Mouse (Mus musculus): ENCODE data around the gene Nars2.
"Not testable (repeated sequence)": the region's sequence is repeated elsewhere in the genome, so short reads cannot be mapped to it uniquely, and the experiment has no call there.

The Nars2 gene

DNA sequence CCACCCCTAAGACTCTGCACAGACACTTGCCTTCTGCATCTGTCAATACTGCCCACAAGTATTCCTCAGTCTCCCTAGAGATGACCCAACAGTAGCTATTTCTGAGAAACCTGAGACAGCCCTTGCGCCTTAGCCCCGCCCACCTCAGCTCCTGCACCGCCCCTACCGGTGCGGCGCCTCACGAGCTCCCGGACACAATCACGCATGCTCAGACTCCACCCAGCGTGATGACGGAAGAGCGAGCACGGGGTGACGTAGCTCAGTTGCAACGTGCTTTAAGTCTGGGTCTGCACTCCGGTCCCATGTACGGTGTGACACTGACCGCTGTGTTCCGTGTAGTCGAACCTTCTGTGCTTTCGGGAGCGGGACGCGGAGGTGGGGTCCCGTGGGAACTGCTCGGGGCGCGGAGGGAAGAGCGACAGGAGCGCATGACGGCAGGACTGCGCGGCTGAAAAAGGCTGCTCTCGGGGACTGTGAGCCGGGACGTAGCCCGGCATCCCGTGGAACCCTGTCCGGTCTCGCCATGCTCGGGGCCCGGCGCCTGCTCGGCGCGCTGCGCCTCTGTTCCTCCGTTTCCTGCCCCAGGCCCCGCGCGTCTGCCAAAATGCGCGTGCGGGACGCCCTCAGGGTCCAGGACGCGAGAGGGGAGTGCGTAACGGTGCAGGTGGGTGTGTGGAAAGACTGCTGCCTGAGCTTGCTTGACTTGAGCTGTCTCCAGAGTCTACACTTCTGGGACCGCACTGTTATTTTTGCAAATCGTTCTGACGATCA, at the start of gene Nars2:
Gene Nars2 (plus strand): TSS at position 225 of the 771 bp plus-strand sequence.
- DNase-seq (ENCODE audit: low spot score) = peak; percentile 58

DNA sequence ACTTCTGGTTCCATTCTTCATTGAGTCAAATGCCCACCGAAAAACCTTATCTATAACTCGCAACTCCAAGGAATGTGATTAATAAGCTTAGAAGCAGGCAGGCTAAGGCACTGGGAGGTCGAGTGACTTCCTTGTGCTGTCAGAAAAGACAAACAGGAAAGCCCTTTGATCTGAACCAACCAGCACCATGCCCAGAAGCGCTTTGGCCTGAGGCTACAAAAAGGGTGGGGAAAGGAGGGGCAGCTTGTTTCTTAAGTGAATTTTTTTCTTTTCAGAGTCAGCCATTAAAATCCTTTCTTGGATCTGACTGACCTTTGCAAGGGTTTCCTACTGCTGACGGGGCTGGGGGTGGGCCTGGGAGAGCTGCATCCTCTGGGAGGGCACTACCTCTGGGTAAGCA, 49.1 kb upstream of the Nars2 start:
- DNase-seq (ENCODE audit: low spot score) = no peak

DNA sequence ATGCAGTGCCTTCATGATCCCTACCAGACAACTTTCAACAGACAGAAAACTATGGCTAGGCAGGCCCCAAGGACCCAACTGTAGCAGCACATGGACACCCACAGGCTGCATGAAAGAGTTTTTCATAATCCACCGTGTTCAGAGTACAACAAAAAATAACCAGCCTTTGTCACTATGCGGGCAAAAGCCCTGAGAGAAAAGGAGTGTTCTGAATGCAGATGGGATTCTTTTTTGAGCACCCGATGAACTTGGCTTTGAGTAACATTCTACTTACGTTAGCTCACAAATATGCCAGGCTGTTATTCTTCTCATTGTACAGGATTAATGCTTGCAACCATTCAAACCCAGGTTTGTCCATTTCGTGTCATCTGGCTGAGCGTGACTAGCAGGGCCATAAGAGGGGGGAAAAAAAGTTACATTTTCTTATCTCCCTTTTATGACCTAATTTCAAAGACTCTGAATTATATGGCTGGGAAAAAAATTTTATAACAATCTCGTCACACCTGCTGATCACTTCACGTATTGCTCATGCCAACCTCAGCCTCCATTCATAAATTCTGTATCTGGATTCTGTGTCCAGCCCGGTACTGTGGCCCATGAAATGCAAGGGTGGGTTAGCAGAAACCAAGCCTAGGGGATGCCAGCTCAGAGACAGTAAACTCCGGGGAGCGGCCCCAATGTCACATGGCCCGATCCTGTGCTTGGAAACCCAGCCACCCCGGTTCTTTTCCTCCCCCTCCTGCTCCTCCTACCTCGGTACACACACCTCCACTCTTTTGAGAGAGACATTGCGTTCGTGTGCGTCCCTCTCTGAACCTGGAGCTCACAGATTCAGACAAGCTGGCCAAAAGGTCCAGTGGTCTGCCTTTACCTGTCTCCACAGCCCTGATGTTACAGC, 48.0 kb upstream of the Nars2 start:
- DNase-seq (ENCODE audit: low spot score) = no peak

DNA sequence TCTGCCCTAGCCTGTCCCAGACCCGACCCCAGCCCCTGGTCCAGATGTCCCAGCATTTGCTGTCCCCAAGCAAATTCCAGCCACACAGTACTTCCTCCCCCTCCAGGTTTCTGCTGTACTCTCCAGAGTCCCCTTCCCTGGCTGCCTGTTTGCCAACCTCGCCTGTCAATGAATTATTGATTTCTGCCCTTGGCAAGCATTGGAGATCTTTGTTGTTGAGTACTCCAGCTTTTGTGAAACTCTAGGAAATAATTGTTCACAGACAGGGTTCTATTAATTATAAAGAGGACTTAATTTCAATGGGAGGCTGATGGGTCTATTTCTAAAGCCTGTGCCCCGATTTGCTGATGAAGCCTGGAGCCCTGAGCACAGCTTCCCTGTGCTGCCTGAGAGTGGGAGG, 46.9 kb upstream of the Nars2 start:
- no peak for DNase-seq (ENCODE audit: low spot score)

DNA sequence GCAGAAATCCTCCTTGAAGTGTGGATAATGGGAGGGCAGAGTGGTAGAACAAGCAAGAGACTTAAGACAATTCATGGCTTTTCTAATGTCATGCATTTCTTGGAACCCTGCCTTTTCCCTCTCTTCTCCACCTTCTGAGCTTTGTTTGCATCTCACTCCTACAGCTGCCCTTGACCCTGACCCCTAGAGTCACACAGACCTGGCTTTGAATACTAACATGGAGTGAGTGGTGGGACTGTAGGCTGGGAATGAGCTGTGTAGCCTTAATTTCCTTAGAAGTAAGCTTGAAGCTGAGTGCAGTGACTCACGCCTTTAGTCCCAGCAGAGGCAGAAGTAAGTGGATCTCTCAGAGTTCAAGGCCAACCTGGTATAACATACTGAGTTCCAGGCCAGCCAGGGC, 46.4 kb upstream of the Nars2 start:
- no peak for DNase-seq (ENCODE audit: low spot score)

DNA sequence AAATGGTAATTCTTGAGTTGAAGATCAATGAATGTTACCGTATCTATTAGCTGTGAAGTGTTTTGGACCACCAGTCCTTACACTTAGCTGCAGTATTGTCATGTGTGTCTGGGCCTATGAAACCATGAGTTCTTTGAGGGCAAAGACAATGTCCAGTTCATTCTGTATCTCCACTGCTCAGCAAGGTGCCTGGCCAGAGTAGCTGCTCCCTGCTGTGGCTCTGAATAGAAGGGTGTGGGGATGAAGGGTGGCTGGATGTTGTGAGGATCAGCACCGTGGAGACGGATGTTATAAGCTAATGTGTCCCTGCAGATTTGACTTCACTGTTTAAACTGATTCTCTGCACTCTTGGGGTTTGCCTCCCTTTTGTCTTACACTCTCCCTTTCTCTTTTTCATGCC, 45.9 kb upstream of the Nars2 start:
- DNase-seq (ENCODE audit: low spot score) = no peak

DNA sequence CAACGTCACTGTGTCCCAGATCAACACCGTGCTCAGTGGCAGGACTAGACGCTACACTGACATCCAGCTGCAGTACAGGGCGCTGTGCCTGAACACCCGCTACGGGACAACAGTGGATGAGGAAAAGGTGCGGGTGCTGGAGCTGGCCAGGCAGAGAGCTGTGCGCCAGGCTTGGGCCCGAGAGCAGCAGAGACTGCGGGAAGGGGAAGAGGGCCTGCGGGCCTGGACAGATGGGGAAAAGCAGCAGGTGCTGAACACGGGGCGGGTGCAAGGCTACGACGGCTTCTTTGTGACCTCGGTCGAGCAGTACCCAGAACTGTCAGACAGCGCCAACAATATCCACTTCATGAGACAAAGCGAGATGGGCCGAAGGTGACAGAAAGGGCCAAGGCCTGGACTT, 45.1 kb upstream of the Nars2 start:
- no peak for DNase-seq (ENCODE audit: low spot score)

DNA sequence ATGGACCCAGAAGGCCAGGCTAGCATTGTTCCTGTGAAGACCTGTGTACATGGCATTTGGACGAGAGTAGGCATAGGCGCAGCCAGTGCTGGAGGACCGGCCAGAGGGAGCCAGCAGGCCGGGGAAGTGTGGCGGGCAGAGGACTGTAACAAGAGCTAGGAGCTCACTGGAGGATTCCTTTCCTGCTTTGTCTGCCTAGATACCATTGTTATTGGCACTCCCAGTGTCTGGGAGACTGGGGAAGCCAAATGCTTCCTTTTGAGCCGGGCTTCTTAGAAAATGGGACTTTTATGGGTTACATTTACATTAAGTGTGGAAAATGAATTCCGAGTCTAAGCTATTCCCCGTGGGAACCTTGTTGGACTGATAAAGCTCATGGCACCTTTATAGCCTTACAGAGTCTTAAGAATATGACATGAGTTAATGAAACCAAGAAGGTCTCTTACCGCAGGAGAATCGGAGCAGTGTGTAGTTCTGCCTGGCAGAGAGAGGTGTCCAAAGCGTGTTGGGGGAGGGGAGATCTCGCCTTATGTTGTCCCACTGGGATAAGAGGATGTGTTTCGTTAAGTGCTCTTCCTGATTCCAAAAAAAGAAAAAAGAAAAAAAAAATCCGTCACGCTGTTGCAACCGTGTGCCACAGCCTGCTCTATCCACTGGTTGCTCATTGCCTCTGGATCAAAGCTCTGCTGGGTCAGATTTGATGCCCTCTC, 43.2 kb upstream of the Nars2 start:
- no peak for DNase-seq (ENCODE audit: low spot score)

DNA sequence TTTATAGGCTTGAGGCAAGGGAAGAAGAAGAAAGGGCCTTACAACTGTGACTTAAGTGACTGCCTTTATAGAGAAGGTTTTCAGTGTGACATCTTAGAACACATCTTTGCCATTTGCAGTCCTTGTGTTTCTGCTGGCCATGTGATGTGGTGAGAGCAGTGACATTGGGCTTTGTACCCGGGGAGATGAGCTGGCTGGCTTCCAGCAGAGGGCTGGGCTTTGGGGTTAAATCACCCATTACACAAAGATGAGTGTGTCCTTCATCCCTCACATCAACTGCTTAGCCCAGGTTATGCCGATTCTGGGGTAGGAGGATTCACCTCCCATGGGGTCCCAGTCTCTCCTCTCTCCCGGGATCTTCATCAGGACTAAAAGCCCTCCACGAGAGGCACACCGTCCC, 41.4 kb upstream of the Nars2 start:
- no peak for DNase-seq (ENCODE audit: low spot score)

DNA sequence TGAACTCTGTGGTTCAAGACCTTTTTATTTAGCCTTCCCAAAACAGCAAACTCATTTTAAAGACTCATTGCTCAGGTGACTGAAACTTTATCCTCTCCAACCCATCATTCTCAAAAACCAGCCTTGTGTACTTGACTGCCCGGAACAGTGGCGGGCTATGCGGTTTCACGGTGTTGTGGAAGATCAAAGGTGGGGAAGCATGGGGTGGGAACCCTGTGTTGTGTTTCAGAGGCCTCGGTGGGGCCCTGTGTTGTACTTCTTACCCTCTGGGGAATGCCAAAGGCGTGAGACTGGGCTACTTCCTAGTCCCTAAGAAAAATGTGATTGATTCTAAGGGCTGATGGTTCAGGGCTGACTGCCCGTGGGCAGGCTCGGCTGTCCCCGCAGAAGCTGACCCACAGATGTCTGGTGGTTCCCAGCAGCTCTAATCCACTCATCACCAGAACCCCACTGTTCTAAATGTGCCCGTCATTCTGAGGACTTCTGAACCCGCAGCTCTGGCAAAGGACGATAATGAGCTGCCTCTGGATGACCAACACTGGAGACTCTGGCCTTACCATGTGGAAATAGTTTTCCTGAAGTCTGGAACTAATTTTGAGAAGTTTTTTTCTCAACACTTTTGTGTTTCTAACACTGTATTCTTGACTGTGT, 40.9 kb upstream of the Nars2 start:
- DNase-seq (ENCODE audit: low spot score) = no peak

DNA sequence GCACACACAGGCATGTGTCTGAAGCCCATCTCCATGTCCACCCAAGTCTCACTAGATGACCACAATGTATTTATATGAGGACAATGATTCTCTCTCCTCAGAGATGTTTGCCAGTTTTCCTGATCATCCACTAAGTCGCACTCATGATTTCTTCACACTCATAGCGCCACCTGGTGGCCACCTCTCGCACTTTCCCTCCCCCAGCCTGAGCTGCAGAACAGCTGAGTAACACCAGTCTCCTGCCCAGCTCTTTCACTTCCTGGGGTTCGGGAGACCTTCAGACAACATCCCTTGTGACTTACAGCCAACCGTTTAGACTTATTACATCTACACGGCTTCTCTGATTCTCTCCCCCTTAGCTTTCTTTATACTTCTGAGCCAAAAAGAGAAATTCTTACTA, 37.3 kb upstream of the Nars2 start:
- peak; percentile 56 for DNase-seq (ENCODE audit: low spot score)

DNA sequence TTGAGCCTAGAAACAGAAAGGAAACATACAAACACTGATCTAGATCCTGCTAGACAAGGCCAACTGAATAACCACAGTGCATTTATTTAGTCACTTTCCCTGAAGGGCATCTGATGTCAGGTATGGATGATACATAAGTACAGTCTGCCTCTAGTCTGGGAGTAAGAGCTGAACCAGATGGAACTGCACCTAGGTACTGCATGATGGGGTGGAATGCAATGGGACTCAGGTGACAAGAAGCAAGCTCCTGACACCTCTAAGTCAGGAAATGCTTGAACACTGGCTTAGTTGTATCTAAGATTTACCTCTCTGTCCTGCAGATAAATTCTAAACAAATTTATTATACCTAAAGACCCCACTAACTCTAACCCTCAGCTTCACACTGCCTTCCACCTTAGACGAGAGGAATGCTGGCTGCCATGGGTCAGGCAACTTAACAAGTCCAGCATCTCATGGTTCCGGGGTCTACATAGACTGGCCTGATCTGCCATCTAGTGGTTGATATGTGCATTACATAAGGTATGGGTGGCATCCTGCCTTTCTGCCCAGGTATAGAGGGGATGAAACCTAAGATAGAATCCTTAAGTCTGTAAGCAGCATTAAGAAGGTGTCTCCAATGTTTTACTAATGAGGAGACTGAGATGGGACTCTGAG, 35.7 kb upstream of the Nars2 start:
- no peak for DNase-seq (ENCODE audit: low spot score)

DNA sequence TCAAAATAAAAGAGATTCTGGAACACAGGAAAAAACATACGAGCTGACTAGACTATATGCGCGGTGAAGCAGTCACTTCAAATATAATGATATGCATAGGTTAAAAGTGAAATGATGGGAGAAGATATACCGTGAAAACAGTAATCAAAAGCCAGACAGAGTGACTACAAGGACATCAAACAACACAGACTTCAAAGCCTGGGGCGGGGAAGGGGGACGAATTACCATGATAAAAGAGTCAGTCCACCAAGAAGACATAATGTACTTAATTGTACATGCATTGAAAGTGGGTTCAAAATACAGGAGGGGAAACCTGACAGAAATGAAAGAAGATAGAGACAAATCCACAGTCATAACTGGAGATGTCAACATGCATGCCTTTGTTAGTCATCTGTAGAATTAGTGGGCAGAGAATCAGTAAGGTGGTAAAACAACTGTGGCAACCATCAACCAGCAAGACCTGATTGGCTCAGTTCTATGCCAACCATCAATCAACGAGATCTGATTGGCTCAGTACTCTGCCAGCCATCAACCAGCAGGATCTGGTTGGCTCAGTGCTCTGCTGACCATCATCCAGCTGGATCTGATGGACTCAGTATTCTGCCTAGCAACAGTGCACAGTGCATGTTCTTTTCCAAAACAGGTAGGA, 30.7 kb upstream of the Nars2 start:
- DNase-seq (ENCODE audit: low spot score) = no peak

DNA sequence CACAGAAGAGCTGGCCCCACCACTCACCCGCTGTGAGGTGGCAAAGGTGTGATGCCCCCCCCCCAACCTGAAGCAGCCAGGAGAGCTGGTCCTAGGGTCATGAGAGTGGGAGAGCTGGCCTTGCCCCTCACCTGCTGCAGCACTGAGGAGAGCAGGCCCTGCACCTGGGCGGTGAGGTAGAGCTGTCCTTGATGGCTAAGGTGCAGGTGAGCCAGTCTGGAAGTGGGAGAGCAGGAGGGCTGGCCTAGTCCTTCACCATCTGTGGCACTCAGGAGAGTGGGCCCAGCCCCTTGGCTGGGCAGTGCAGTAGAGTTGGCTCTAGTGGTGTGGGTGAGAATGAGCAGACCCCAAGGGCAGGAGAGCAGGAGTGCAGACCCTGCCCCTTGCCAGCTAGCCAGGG, 28.4 kb upstream of the Nars2 start:
- no peak for DNase-seq (ENCODE audit: low spot score)

DNA sequence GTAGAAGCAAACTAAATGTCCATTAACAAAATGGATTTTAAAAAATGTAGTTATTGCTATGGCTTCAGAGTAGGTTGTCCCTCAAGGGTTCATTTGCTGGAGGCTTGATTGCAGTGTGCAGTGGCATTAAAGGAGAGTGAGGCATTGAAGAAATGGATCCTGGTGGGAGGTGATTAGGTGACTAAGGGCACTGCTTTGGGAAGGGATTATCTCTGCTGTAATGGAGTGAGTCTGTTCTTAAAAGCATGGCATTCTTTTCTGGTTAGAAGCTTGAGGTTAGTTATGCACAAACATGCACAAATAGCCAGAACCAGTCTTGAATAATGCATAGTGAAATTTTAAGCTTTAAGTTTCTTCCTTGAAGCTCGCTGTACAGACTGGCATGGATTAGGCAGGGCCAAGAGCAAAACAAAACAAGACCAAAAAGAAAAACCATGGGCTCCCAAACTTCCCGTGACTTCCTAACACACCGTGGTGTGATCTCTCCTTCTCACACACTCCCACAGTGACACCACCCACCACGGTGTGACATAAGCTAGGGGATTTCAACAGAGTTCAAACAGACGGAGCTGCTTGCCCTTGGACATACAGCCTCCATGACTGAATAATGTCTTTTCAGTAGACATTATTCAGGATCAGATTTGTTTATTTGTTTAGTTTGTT, 7.5 kb upstream of the Nars2 start:
- no peak for DNase-seq (ENCODE audit: low spot score)

DNA sequence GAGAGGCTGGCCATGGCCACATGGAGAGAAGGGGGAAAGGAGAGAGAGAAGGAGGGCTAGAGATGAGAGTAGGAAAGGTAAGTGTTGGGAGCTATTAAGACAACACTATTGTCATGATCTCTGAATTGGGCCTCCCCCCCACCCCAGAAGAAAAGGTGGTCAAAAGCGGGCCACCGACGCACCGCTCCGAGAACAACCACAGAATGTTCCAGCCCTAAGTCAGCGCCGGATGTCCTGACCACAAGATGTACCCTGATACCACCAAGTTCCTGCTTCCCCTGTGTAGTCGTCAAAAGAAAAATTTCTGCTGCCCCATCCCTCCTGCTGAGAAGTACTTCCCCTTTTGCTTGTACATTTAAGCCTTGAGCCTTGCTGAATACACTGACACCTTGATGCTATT, 4.8 kb upstream of the Nars2 start:
- not testable (repeated sequence) for DNase-seq (ENCODE audit: low spot score)

DNA sequence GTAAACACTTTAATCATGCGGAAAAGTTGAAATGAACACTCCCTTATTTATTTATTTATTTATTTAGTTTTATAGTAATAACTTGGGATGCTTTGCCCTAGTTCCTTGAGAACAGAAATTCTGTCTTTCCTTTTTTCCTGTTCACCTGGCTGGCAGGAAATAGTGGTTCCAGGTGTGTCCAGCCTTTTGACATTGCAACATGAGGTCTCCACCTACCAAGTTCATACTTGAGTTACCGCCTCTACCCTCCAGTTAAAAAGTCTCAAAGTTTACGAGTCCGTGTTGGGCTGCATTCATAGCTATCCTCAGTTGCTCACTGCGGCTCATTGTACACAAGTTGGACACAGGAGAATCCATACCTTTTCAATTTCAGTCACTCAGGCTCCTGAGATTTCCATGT, 789 bp downstream of the Nars2 start:
- no peak for DNase-seq (ENCODE audit: low spot score)

DNA sequence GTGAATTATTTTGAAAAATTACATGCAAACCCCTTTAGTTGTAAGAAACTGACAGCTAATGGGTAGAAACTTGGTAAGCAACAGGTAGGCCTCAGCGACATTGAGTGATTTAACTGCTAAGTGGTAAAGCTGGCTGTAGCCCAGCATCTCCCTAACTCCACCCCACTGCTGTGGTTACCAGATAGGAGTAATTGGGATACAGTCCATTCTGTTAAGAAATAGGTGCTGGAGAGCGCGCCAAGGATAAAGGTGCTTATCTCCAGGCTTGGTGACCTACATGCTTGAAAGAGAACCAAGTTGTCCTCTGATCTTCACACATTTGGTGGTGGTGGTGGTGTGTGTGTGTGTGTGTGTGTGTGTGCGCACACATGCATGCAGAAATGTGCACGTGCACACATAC, 7.9 kb downstream of the Nars2 start:
- DNase-seq (ENCODE audit: low spot score) = no peak

DNA sequence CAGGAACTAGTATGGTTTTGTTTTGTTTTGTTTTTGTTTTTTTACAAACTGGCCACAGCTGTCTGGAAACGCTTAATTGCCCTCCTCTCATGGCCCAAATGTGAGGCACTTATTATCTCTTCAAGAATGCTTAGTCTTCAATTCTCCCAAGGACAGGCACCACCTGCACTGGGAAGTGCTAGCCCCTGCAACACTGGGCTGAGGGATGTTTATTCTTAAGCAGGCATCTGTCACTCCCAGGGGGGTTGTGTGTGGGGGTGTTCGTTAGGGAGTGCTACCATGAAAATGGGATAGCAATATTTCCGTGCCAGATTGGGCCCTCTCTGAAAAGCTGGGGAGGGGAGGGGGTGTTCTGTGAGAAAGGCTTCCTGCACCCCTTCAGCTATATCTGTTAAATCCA, 15.9 kb downstream of the Nars2 start:
- DNase-seq (ENCODE audit: low spot score) = no peak

DNA sequence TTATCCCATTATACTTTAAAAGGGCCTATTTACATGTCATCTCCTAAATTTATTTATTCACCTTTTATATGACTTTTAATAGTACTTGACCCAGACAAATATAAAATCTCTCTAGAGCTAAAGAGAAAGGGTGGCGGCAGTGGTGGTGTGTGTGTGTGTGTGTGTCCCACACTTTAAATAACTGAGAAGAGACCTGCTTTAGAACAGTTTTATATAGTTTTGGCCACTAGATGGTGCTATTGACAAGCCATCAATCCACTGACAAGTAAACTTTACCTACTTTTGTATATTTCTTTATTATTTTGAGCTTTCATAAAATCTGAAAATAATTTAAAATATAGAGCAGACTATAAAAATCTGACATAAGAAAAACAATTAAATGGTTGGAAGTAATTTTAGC, 19.1 kb downstream of the Nars2 start:
- DNase-seq (ENCODE audit: low spot score) = no peak
